Mouse (Mus musculus): Measurements from ENCODE around the gene Crk.

GRCm38 (mm10) chr11:75634801-75635200 lies 44.3 kb upstream of the Crk start:
- no peak for TF ChIP-seq CTCF (IDR thresholded peaks at IDR 0.05; ENCODE audit: low read depth)
- no peak for TF ChIP-seq EP300 (IDR thresholded peaks at IDR 0.05; ENCODE audit: low read depth)

All from liver, postnatal 0 days (tissue).